Mouse (Mus musculus) MEL (cell line): ENCODE results near the gene Foxn4. TPM values are rescaled to one million over a fixed set of nuclear protein-coding genes. Genes with fewer than 3 reads are reported as not detected.

Experiments used
- DNase-seq: peaks from one replicate; pipeline ENCODE4 v3.0.0; 2011; ENCODE audit warnings: low read depth, low spot score
- H3K27ac ChIP-seq: 2 replicates; pipeline ENCODE4 v1.5.1; 2012; ENCODE audit warnings: low read depth, mild to moderate bottlenecking, control low read depth, low read length, moderate library complexity; ENCODE audit not compliant: control insufficient read depth
- H3K27me3 ChIP-seq, 2 experiments: fragments of 150-350 bp in 1 of 2; sonication (generic) in 1 of 2; 2 replicates each; pipeline ENCODE4 v1.6.1; 2012; ENCODE audit warnings: low read length in 2 of 2, mild to moderate bottlenecking in 2 of 2, improper control_type of control experiment in 1 of 2, moderate library complexity in 1 of 2; ENCODE audit not compliant: insufficient read depth in 2 of 2, control insufficient read depth in 1 of 2
- H3K36me3 ChIP-seq, 2 experiments: 2 replicates each; pipeline ENCODE4 v1.6.1; 2012 to 2014; ENCODE audit warnings: low read length in 2 of 2, improper control_type of control experiment in 1 of 2, inconsistent platforms in 1 of 2, mild to moderate bottlenecking in 1 of 2; ENCODE audit not compliant: insufficient read depth in 2 of 2, control insufficient read depth in 1 of 2
- H3K4me1 ChIP-seq, 2 experiments: fragments of 150-350 bp in 1 of 2; sonication (generic) in 1 of 2; 2 replicates each; pipeline ENCODE4 v1.6.1; 2012; ENCODE audit warnings: low read length in 2 of 2, improper control_type of control experiment in 1 of 2, mild to moderate bottlenecking in 1 of 2; ENCODE audit not compliant: insufficient read depth in 2 of 2, control insufficient read depth in 1 of 2
- H3K4me3 ChIP-seq, 2 experiments: fragments of 150-350 bp in 1 of 2; sonication (generic) in 1 of 2; 2 replicates each; pipeline ENCODE4 v1.5.1; 2012; ENCODE audit warnings: low read depth in 2 of 2, low read length in 2 of 2, mild to moderate bottlenecking in 2 of 2, moderate library complexity in 2 of 2, control low read depth in 1 of 2, improper control_type of control experiment in 1 of 2; ENCODE audit not compliant: control insufficient read depth in 1 of 2, insufficient read depth in 1 of 2
- H3K79me2 ChIP-seq: 2 replicates; pipeline ENCODE4 v1.6.1; 2012; ENCODE audit warnings: mild to moderate bottlenecking, low read length, moderate library complexity; ENCODE audit not compliant: control insufficient read depth, poor library complexity, insufficient read depth
- H3K9ac ChIP-seq: 2 replicates; pipeline ENCODE4 v1.6.1; 2012; ENCODE audit warnings: low read depth, mild to moderate bottlenecking, control low read depth, low read length, moderate library complexity; ENCODE audit not compliant: control insufficient read depth, poor library complexity, severe bottlenecking
- H3K9me3 ChIP-seq: fragments of 150-350 bp; sonication (generic); replicated peaks from 2 replicates; pipeline ENCODE4 v1.6.1; 2012; ENCODE audit warnings: mild to moderate bottlenecking, low read length, improper control_type of control experiment, moderate library complexity; ENCODE audit not compliant: insufficient read depth
- BHLHE40 ChIP-seq: IDR thresholded peaks from 2 replicates; pipeline ENCODE4 v1.6.1; 2012; ENCODE audit warnings: low read depth, mild to moderate bottlenecking, inconsistent platforms, low read length, improper control_type of control experiment, borderline replicate concordance
- CHD1 ChIP-seq: IDR thresholded peaks from 2 replicates; pipeline ENCODE4 v1.6.1; 2012; ENCODE audit warnings: low read depth, mild to moderate bottlenecking, inconsistent platforms, low read length, improper control_type of control experiment
- CTCF ChIP-seq, 3 experiments: IDR thresholded peaks in 2 of 3; conservative IDR thresholded peaks in 1 of 3; 2 replicates each; pipeline ENCODE4 v1.5.1; 2011 to 2012; ENCODE audit warnings: low read length in 3 of 3, low read depth in 2 of 3, mild to moderate bottlenecking in 2 of 3, improper control_type of control experiment in 1 of 3, inconsistent platforms in 1 of 3, mixed read lengths in 1 of 3, moderate library complexity in 1 of 3; ENCODE audit not compliant: control insufficient read depth in 1 of 3, insufficient read depth in 1 of 3, poor library complexity in 1 of 3, severe bottlenecking in 1 of 3
- E2F4 ChIP-seq: IDR thresholded peaks from 2 replicates; pipeline ENCODE4 v1.6.1; 2011; ENCODE audit warnings: low read depth, low read length, improper control_type of control experiment, borderline replicate concordance
- ELF1 ChIP-seq: IDR thresholded peaks from 2 replicates; pipeline ENCODE4 v1.6.1; 2014; ENCODE audit warnings: low read depth, mild to moderate bottlenecking, inconsistent platforms, low read length, improper control_type of control experiment, moderate library complexity
- EP300 ChIP-seq, 2 experiments: IDR thresholded peaks; 2 replicates each; pipeline ENCODE4 v1.6.1; 2011; ENCODE audit warnings: improper control_type of control experiment in 2 of 2, low read length in 2 of 2, low read depth in 1 of 2, mild to moderate bottlenecking in 1 of 2
- ETS1 ChIP-seq: IDR thresholded peaks from 2 replicates; pipeline ENCODE4 v1.6.1; 2012; ENCODE audit warnings: low read depth, mild to moderate bottlenecking, inconsistent platforms, low read length, improper control_type of control experiment, moderate library complexity
- GATA1 ChIP-seq: IDR thresholded peaks from 2 replicates; pipeline ENCODE4 v1.6.1; 2011; ENCODE audit warnings: low read depth, low read length, improper control_type of control experiment
- HCFC1 ChIP-seq: IDR thresholded peaks from 2 replicates; pipeline ENCODE4 v1.6.1; 2012; ENCODE audit warnings: low read depth, mild to moderate bottlenecking, inconsistent platforms, low read length, improper control_type of control experiment, moderate library complexity
- JUND ChIP-seq: IDR thresholded peaks from 2 replicates; pipeline ENCODE4 v1.6.1; 2011; ENCODE audit warnings: low read depth, mild to moderate bottlenecking, improper control_type of control experiment, low read length
- KAT2A ChIP-seq: conservative IDR thresholded peaks from 2 replicates; pipeline ENCODE4 v1.6.1; 2012; ENCODE audit warnings: low read depth, low read length, improper control_type of control experiment, inconsistent platforms
- MAFK ChIP-seq: IDR thresholded peaks from 2 replicates; pipeline ENCODE4 v1.6.1; 2011; ENCODE audit warnings: low read depth, mild to moderate bottlenecking, low read length, improper control_type of control experiment, borderline replicate concordance
- MAX ChIP-seq: IDR thresholded peaks from 2 replicates; pipeline ENCODE4 v1.6.1; 2011; ENCODE audit warnings: low read length, improper control_type of control experiment
- MEF2A ChIP-seq: IDR thresholded peaks from 2 replicates; pipeline ENCODE4 v1.6.1; 2014; ENCODE audit warnings: low read depth, mild to moderate bottlenecking, inconsistent platforms, low read length, improper control_type of control experiment; ENCODE audit not compliant: poor library complexity, insufficient replicate concordance, severe bottlenecking; ENCODE audit errors: extremely low read depth
- MXI1 ChIP-seq: IDR thresholded peaks from 2 replicates; pipeline ENCODE4 v1.6.1; 2011; ENCODE audit warnings: mild to moderate bottlenecking, low read depth, low read length, improper control_type of control experiment
- MYB ChIP-seq: IDR thresholded peaks from 2 replicates; pipeline ENCODE4 v1.6.1; 2011; ENCODE audit warnings: mild to moderate bottlenecking, low read depth, low read length, improper control_type of control experiment
- NRF1 ChIP-seq: IDR thresholded peaks from 2 replicates; pipeline ENCODE4 v1.6.1; 2014; ENCODE audit warnings: low read depth, mild to moderate bottlenecking, inconsistent platforms, low read length, improper control_type of control experiment, moderate library complexity; ENCODE audit not compliant: poor library complexity, insufficient read depth, severe bottlenecking
- POLR2A ChIP-seq, 2 experiments: IDR thresholded peaks; 2 replicates each; pipeline ENCODE4 v1.6.1; 2011 to 2012; ENCODE audit warnings: low read length in 2 of 2, mild to moderate bottlenecking in 2 of 2, control low read depth in 1 of 2, improper control_type of control experiment in 1 of 2, low read depth in 1 of 2, moderate library complexity in 1 of 2; ENCODE audit not compliant: control insufficient read depth in 1 of 2, insufficient read depth in 1 of 2, poor library complexity in 1 of 2
- SIN3A ChIP-seq: IDR thresholded peaks from 2 replicates; pipeline ENCODE4 v1.6.1; 2012; ENCODE audit warnings: low read length, improper control_type of control experiment, inconsistent platforms
- SMC3 ChIP-seq: IDR thresholded peaks from 2 replicates; pipeline ENCODE4 v1.6.1; 2011; ENCODE audit warnings: low read depth, low read length, improper control_type of control experiment
- TBP ChIP-seq: IDR thresholded peaks from 2 replicates; pipeline ENCODE4 v1.8.0; 2011; ENCODE audit warnings: low read depth, low read length, improper control_type of control experiment
- TCF12 ChIP-seq: IDR thresholded peaks from 2 replicates; pipeline ENCODE4 v1.6.1; 2014; ENCODE audit warnings: low read depth, mild to moderate bottlenecking, inconsistent platforms, low read length, improper control_type of control experiment, moderate library complexity
- ZC3H11A ChIP-seq: IDR thresholded peaks from 2 replicates; pipeline ENCODE4 v1.6.1; 2012; ENCODE audit warnings: low read depth, mild to moderate bottlenecking, inconsistent platforms, low read length, improper control_type of control experiment
- ZKSCAN1 ChIP-seq: IDR thresholded peaks from 2 replicates; pipeline ENCODE4 v1.6.1; 2012; ENCODE audit warnings: low read depth, mild to moderate bottlenecking, inconsistent platforms, low read length, improper control_type of control experiment, moderate library complexity
- polyA plus RNA-seq, 2 experiments: library from polyadenylated mRNA; stranded (reverse) in 1 of 2; unstranded in 1 of 2; fragments of >175 nt in 1 of 2; fragments of >200 nt in 1 of 2; gene quantifications; 2 replicates each; pipeline versions ENCODE4 v1.2.1 to v1.2.4; 2012; ENCODE audit warnings: low replicate concordance in 2 of 2, low read depth in 1 of 2; ENCODE audit not compliant: insufficient read length in 2 of 2, insufficient read depth in 1 of 2, missing spikeins in 1 of 2
- total RNA-seq: library from RNA; depleted of rRNA; stranded (reverse); fragments of 300-350 nt; gene quantifications from 2 replicates; pipeline ENCODE4 v1.2.3, GENCODE M21; 2012

The Foxn4 gene
- total and polyA plus RNA-seq, 3 experiments = 0.07 TPM; not detected in 2

DNA sequence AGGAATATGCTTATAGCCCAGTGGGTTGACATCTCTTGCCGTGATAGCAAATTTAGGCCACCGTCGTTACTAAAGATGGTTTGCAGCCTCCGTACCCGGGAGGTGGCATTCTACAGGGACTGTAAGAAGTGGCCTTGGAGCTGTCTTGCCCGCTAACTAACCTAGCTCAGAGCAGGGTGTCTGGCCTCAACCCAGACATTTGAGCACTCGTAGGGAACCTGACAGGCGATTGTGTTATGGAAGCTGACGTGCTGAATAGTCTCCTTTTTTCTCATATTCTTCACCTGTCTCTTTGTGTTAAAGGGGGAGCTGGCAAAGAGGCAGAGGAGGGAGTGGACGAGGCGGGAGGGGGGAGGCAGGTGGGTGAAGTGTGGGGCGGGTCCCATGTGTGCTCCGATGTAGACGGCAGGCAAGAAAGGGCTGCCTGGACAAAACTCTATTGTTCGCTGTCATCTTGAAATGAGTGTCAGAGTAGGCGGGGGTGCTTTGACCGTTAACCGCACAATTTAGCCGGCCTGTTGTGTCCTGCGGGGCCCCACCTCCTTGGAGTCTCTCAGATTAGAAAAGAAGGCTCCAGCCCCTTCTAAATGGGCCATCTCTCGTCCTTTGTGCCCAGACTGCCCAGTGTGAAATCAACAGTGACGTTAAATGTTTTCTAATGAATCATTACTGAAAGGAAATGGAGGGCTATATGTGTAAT is 25.7 kb upstream of the Foxn4 start:
- Histone ChIP-seq H3K79me2 (no peaks in the 10 kb centered on the region; the same call in 1 of the 2 replicates), H3K9me3 (no peaks in the 10 kb centered on the region), H3K4me3 (no peak overlapping the region), H3K4me1 (peaks cover 15 to 17% of the 10 kb centered on the region in 2 experiments), H3K36me3 (peaks cover 0 to 11% of the 10 kb centered on the region in 2 experiments; a peak in 2 of 4 replicates), H3K9ac (no peak overlapping the region)
- no peak for DNase-seq
- no peak for TF ChIP-seq JUND
- no peak for TF ChIP-seq MEF2A
- TF ChIP-seq SMC3 = no peak
- TF ChIP-seq CTCF (IDR thresholded peaks at IDR 0.05 in 2 of 3, conservative IDR thresholded peaks at IDR 0.05 in 1 of 3; ENCODE audit: control insufficient read depth in 1 of 3, insufficient read depth in 1 of 3, low read depth in 2 of 3, low read length in 3 of 3, poor library complexity in 1 of 3, severe bottlenecking in 1 of 3) = no peak
- no peak for TF ChIP-seq E2F4
- no peak for TF ChIP-seq CHD1
- TF ChIP-seq ZC3H11A = no peak
- no peak for TF ChIP-seq MAX
- no peak for TF ChIP-seq MYB
- no peak for TF ChIP-seq MAFK
- no peak for TF ChIP-seq TCF12
- no peak for TF ChIP-seq BHLHE40
- no peak for TF ChIP-seq GATA1
- no peak for TF ChIP-seq HCFC1
- no peak for TF ChIP-seq POLR2A (IDR thresholded peaks at IDR 0.05; ENCODE audit: control insufficient read depth in 1 of 2, insufficient read depth in 1 of 2, low read depth in 1 of 2, low read length in 2 of 2, poor library complexity in 1 of 2)
- no peak for TF ChIP-seq TBP
- TF ChIP-seq NRF1 = no peak
- TF ChIP-seq ZKSCAN1 = no peak
- TF ChIP-seq, all 39 proteins: peak for 0
- Histone ChIP-seq H3K27ac (no peak overlapping the region), H3K27me3 (peaks cover 0 to 4% of the 10 kb centered on the region in 2 experiments; a peak in 1 of 4 replicates)

DNA sequence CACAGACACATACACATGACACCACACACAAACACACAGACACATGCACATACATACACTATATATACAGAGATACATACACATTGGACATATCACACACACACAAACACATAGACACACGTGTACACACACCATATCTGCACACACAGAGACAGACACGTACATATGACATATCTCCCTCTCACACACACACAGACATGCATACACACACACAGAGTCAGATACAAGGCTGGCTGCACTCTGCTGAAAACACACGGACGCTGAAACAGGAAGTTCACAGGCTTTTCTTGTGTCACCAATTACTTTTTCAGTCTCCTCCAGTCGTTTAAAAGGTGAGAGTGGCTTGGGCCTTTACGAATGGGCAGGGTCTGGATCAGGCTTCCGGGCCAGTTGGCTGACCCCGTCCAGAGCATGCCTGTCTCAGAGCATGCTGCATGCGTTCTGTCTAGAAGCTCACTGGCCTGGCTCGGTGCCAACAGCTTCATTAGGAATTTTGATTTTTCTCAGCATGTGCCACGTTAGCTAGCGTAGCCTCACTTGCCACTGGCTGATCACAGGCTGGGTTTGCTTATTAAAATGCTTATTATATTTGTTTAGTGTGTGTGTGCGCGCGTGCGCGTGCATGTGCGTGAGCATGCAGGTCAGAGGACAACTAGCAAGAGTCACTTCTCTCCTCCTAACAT is 24.7 kb upstream of the Foxn4 start:
- no peaks in the 10 kb centered on the region; the same call in 1 of the 2 replicates for H3K79me2 ChIP-seq
- H3K4me3 ChIP-seq = no peak overlapping the region
- peaks cover 15 to 17% of the 10 kb centered on the region in 2 experiments for H3K4me1 ChIP-seq
- no peak overlapping the region for H3K27ac ChIP-seq
- H3K9me3 ChIP-seq = no peaks in the 10 kb centered on the region
- TF ChIP-seq KAT2A = no peak
- TF ChIP-seq ETS1 = peak; percentile 48
- peak; percentile 69 for TF ChIP-seq MXI1
- 0 out of 2 replicates have a peak, but pooled peaks have one; percentile 37 for TF ChIP-seq HCFC1
- peak; percentile 18 to 51; a peak in 3 of 4 replicates for TF ChIP-seq EP300 (IDR thresholded peaks at IDR 0.05; ENCODE audit: low read depth in 1 of 2, low read length in 2 of 2)
- TF ChIP-seq TBP = no peak
- peak; percentile 51; the same call in 1 of the 2 replicates for TF ChIP-seq ELF1
- 0 out of 2 replicates have a peak, but pooled peaks have one; percentile 34 for TF ChIP-seq TCF12
- peak; percentile 68; the same call in 1 of the 2 replicates for TF ChIP-seq SIN3A
- H3K27me3 ChIP-seq = peaks cover 0 to 4% of the 10 kb centered on the region in 2 experiments; a peak in 1 of 4 replicates
- H3K9ac ChIP-seq = peak overlapping the region; percentile 6
- peaks cover 0 to 11% of the 10 kb centered on the region in 2 experiments; a peak in 2 of 4 replicates for H3K36me3 ChIP-seq
- peak; percentile 72 for DNase-seq
